Mouse (Mus musculus): ENCODE measurements around the gene Lmf2. TPM values are rescaled to one million over a fixed set of nuclear protein-coding genes. Genes with fewer than 3 reads are reported as not detected.

The Lmf2 gene
- polyA plus RNA-seq, 1 experiment: 40.2 TPM

DNA sequence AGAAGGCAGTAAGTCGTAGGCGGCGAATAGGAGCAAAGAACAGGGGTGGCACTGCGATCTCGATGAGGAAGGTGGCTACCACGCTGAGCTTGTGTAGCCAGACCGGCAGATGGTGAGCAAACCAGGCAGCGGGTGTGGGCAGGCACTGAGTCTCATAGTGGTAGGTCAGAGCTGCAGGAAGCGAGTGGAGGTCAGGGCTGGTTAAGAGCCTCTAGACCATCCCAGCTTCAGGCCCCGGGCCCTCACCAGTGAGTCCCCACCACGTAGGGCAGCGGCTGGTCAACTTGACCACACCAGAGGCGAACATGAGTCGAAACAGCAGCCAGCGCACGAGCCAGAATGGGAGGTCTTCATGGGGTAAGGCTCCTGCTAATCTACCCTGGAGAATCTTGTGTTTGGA, 1.6 kb downstream of the Lmf2 start:
- no peaks in the 10 kb centered on the region for H3K27me3 ChIP-seq (replicated peaks; ENCODE audit: control insufficient read depth, insufficient read depth, low read length)
- H3K36me3 ChIP-seq (ENCODE audit: control insufficient read depth, insufficient read depth, low read length): peaks cover 3% of the 10 kb centered on the region; the same call in 1 of the 2 replicates
- 96% methylated on average over 16 of the region's 16 CpGs for WGBS
- H3K4me3 ChIP-seq (ENCODE audit: insufficient read depth, low read depth, low read length): no peak overlapping the region
- peaks cover 7% of the 10 kb centered on the region; the same call in 1 of the 2 replicates for H3K4me1 ChIP-seq (ENCODE audit: control insufficient read depth, insufficient read depth, low read length)
- DNase-seq: no peak
- no peak overlapping the region for H3K27ac ChIP-seq (ENCODE audit: insufficient read depth, low read depth, low read length)
- no peak for TF ChIP-seq CTCF (conservative IDR thresholded peaks at IDR 0.05; ENCODE audit: insufficient read depth, insufficient read length, low read depth, low read length)
- TF ChIP-seq POLR2A (IDR thresholded peaks at IDR 0.05; ENCODE audit: low read depth, low read length): no peak

GRCm38 (mm10) chr15:89352795-89353194, 2.7 kb downstream of the Lmf2 start:
- Histone ChIP-seq H3K27me3 (replicated peaks; ENCODE audit: control insufficient read depth, insufficient read depth, low read length) (no peaks in the 10 kb centered on the region), H3K4me3 (ENCODE audit: insufficient read depth, low read depth, low read length) (no peak overlapping the region), H3K27ac (ENCODE audit: insufficient read depth, low read depth, low read length) (no peak overlapping the region), H3K36me3 (ENCODE audit: control insufficient read depth, insufficient read depth, low read length) (peaks cover 3% of the 10 kb centered on the region; the same call in 1 of the 2 replicates), H3K4me1 (ENCODE audit: control insufficient read depth, insufficient read depth, low read length) (peaks cover 7% of the 10 kb centered on the region; the same call in 1 of the 2 replicates)
- TF ChIP-seq CTCF (conservative IDR thresholded peaks at IDR 0.05; ENCODE audit: insufficient read depth, insufficient read length, low read depth, low read length): no peak
- 96% methylated on average over 12 of the region's 12 CpGs for WGBS
- DNase-seq: no peak

DNA sequence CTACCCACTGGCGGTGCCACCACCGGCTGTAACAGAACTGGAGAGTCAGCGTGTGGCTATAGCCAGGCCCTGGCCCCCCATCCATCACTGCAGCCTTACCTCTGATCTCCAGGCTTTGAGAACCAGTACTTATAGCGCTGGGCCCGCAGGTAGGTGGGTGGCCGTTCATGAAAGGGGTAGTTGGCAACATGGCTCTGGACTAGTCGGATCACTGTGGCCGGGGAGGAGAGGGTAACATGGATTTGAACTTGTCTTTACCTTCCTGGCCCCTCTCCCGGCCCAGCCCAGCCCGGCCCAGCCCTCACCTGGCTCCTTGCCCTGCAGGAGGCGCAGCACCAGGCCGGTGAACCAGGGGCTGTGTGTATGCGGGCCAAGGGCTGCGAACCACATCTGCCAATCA, 3.4 kb downstream of the Lmf2 start:
- Histone ChIP-seq H3K36me3 (ENCODE audit: control insufficient read depth, insufficient read depth, low read length) (peaks cover 3% of the 10 kb centered on the region; the same call in 1 of the 2 replicates), H3K27ac (ENCODE audit: insufficient read depth, low read depth, low read length) (no peak overlapping the region), H3K27me3 (replicated peaks; ENCODE audit: control insufficient read depth, insufficient read depth, low read length) (no peaks in the 10 kb centered on the region), H3K4me3 (ENCODE audit: insufficient read depth, low read depth, low read length) (no peak overlapping the region), H3K4me1 (ENCODE audit: control insufficient read depth, insufficient read depth, low read length) (peaks cover 7% of the 10 kb centered on the region; the same call in 1 of the 2 replicates)
- no peak for DNase-seq
- TF ChIP-seq CTCF (conservative IDR thresholded peaks at IDR 0.05; ENCODE audit: insufficient read depth, insufficient read length, low read depth, low read length): no peak
- TF ChIP-seq POLR2A (IDR thresholded peaks at IDR 0.05; ENCODE audit: low read depth, low read length): no peak
- 94% methylated on average over 14 of the region's 14 CpGs for WGBS

DNA sequence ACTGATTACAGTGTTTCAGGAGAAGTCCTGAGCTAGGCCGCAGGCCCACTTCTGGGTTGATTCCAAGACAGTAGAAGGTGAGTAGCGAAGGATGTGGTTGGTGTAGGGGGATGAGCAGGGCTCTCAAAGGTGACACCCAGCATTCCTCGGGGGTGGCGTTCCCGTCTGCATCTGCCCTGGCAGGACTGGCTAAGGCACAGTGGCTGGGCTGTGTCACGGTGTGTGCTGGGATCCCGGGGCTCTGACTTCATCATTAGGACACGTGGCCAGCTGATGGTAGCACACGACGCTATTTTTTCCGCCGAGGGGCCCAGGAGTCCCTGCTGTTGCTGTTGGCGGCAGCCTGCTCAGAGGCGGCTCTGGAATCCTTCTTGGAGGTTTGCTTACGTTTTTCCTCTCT, 4.2 kb downstream of the Lmf2 start:
- Histone ChIP-seq H3K4me1 (ENCODE audit: control insufficient read depth, insufficient read depth, low read length) (peaks cover 7% of the 10 kb centered on the region; the same call in 1 of the 2 replicates), H3K36me3 (ENCODE audit: control insufficient read depth, insufficient read depth, low read length) (peaks cover 3% of the 10 kb centered on the region; the same call in 1 of the 2 replicates), H3K27me3 (replicated peaks; ENCODE audit: control insufficient read depth, insufficient read depth, low read length) (no peaks in the 10 kb centered on the region), H3K27ac (ENCODE audit: insufficient read depth, low read depth, low read length) (no peak overlapping the region), H3K4me3 (ENCODE audit: insufficient read depth, low read depth, low read length) (no peak overlapping the region)
- no peak for DNase-seq
- WGBS: 88% methylated on average over 15 of the region's 15 CpGs
- no peak for TF ChIP-seq CTCF (conservative IDR thresholded peaks at IDR 0.05; ENCODE audit: insufficient read depth, insufficient read length, low read depth, low read length)
- TF ChIP-seq POLR2A (IDR thresholded peaks at IDR 0.05; ENCODE audit: low read depth, low read length): no peak

- WGBS: 70% methylated on average over 5 of the region's 5 CpGs
- Histone ChIP-seq H3K4me1 (ENCODE audit: control insufficient read depth, insufficient read depth, low read length) (peaks cover 7% of the 10 kb centered on the region; the same call in 1 of the 2 replicates), H3K36me3 (ENCODE audit: control insufficient read depth, insufficient read depth, low read length) (peaks cover 3% of the 10 kb centered on the region; the same call in 1 of the 2 replicates), H3K27ac (ENCODE audit: insufficient read depth, low read depth, low read length) (peak overlapping the region; percentile 7; the same call in 1 of the 2 replicates), H3K27me3 (replicated peaks; ENCODE audit: control insufficient read depth, insufficient read depth, low read length) (no peaks in the 10 kb centered on the region), H3K4me3 (ENCODE audit: insufficient read depth, low read depth, low read length) (no peak overlapping the region)
- TF ChIP-seq CTCF (conservative IDR thresholded peaks at IDR 0.05; ENCODE audit: insufficient read depth, insufficient read length, low read depth, low read length) (no peak), POLR2A (IDR thresholded peaks at IDR 0.05; ENCODE audit: low read depth, low read length) (no peak)
- peak; percentile 42 for DNase-seq
These were observed 5.0 kb downstream of the Lmf2 start for GRCm38 (mm10) chr15:89350447-89350846.

DNA sequence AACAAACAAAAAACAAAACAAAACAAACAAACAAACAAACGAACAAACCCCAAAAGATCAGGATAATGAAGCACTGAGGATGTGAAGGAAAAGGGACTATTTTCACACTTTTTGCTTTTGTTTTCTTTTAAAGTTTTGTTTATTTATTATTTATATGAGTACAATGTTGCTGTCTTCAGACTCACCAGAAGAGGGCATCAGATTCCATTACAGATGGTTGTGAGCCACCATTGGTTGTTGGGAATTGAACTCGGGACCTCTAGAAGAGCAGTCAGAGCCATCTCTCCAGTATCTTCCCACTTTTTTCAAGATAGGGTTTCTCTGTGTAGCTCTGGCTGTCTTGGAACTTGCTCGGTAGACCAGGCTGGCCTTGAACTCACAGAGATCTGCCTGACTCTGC, 12.1 kb downstream of the Lmf2 start:
- 72% methylated on average over 3 of the region's 3 CpGs for WGBS
- Histone ChIP-seq H3K27me3 (replicated peaks; ENCODE audit: control insufficient read depth, insufficient read depth, low read length) (no peaks in the 10 kb centered on the region), H3K36me3 (ENCODE audit: control insufficient read depth, insufficient read depth, low read length) (no peaks in the 10 kb centered on the region), H3K4me3 (ENCODE audit: insufficient read depth, low read depth, low read length) (no peak overlapping the region), H3K4me1 (ENCODE audit: control insufficient read depth, insufficient read depth, low read length) (no peaks in the 10 kb centered on the region), H3K27ac (ENCODE audit: insufficient read depth, low read depth, low read length) (no peak overlapping the region)
- TF ChIP-seq CTCF (conservative IDR thresholded peaks at IDR 0.05; ENCODE audit: insufficient read depth, insufficient read length, low read depth, low read length): 0 out of 2 replicates have a peak, but pooled peaks have one; percentile 11
- no peak for TF ChIP-seq POLR2A (IDR thresholded peaks at IDR 0.05; ENCODE audit: low read depth, low read length)
- peak; percentile 20 for DNase-seq

GRCm38 (mm10) chr15:89341678-89342077, 13.8 kb downstream of the Lmf2 start:
- H3K27me3 ChIP-seq (replicated peaks; ENCODE audit: control insufficient read depth, insufficient read depth, low read length): no peaks in the 10 kb centered on the region
- no peak overlapping the region for H3K4me3 ChIP-seq (ENCODE audit: insufficient read depth, low read depth, low read length)
- no peak for TF ChIP-seq POLR2A (IDR thresholded peaks at IDR 0.05; ENCODE audit: low read depth, low read length)
- TF ChIP-seq CTCF (conservative IDR thresholded peaks at IDR 0.05; ENCODE audit: insufficient read depth, insufficient read length, low read depth, low read length): no peak
- WGBS: 42% methylated on average over 1 of the region's 1 CpGs
- peaks cover 3% of the 10 kb centered on the region; the same call in 1 of the 2 replicates for H3K36me3 ChIP-seq (ENCODE audit: control insufficient read depth, insufficient read depth, low read length)
- no peak overlapping the region for H3K27ac ChIP-seq (ENCODE audit: insufficient read depth, low read depth, low read length)
- no peak for DNase-seq
- no peaks in the 10 kb centered on the region; the same call in 1 of the 2 replicates for H3K4me1 ChIP-seq (ENCODE audit: control insufficient read depth, insufficient read depth, low read length)

Data from kidney, adult 2 months (tissue).